Mouse (Mus musculus): ENCODE measurements around the gene Lrrfip1. TPM values are rescaled to one million over a fixed set of nuclear protein-coding genes. Genes with fewer than 3 reads are reported as not detected.

Lrrfip1 gene
- polyA plus RNA-seq, 1 experiment = 16.6 TPM

DNA sequence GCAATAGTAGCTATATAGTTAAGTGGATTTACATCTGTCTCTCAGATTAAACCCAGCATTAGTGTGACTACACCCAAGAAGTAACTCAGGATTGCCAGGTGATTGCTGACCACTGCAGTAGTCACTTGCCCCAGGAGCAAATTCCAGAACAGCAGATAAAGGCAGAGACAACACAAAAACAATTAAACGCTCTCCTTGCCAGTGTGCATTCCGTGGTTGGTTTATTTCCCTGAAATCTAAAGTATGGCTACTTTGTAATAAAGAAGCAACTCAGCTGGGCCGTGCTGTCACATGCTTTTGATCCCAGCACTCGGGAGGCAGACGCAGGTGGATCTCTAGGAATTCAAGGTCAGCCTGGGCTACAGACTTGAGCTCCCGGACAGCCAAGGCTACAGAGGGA, 59.7 kb downstream of the Lrrfip1 start:
- Histone ChIP-seq H3K36me3 (ENCODE audit: control insufficient read depth, insufficient read depth, low read length) (no peaks in the 10 kb centered on the region), H3K4me3 (ENCODE audit: extremely low read depth, insufficient read depth, insufficient read length) (no peak overlapping the region), H3K27me3 (ENCODE audit: control insufficient read depth, insufficient read depth, low read length) (no peaks in the 10 kb centered on the region), H3K4me1 (ENCODE audit: control insufficient read depth, insufficient read depth, insufficient read length) (peaks cover 50% of the 10 kb centered on the region; the same call in 1 of the 2 replicates), H3K27ac (ENCODE audit: insufficient read depth, low read length) (peak overlapping the region; percentile 96)
- WGBS = 65% methylated on average over 6 of the region's 6 CpGs
- no peak for TF ChIP-seq CTCF (IDR thresholded peaks at IDR 0.05; ENCODE audit: extremely low read depth, insufficient read depth, insufficient read length, insufficient replicate concordance)
- no peak for TF ChIP-seq POLR2A (IDR thresholded peaks at IDR 0.05; ENCODE audit: low read depth, low read length)
- DNase-seq (ENCODE audit: low read depth in 1 of 2, low spot score in 2 of 2) = no peak

DNA sequence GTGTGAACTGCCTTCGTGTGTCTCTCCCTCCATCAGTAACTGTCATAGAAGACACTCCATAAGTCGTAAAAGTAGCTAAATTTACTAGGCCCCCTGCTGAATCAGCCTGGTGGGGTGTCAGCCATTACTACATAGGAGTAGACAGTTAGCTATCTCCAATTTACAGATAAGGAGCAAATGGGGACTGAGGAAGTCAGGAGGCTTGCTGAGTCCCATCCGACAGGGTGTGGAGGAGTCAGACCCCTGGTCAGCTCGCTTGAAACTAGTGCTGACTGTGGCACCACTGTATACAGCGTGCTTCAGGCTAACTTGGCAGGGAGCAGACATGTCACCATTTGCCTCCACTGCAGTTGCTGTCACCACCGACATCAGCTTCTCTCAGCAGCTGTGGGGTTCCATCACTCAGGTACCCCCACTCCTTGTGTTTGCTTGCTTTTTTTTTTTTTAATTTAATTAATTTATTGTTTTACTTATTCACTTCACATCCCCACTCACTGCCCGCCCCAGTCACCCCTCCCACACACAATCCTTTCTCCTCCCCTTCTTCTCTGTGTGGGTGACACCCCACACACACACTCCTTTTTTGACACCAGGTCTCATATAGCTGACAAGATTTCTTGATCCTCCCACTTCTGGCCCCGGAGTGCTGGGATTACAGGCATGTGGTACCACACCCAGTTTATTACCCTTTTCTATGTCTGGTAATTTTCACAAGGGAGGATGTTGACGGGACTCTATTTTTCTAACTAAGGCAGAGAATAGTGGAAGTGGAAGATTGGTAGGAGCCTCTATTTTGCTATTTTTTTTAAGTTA, 61.5 kb downstream of the Lrrfip1 start:
- H3K27me3 ChIP-seq (ENCODE audit: control insufficient read depth, insufficient read depth, low read length) = no peaks in the 10 kb centered on the region
- H3K4me1 ChIP-seq (ENCODE audit: control insufficient read depth, insufficient read depth, insufficient read length) = peaks cover 67% of the 10 kb centered on the region; the same call in 1 of the 2 replicates
- peak overlapping the region; percentile 68 for H3K27ac ChIP-seq (ENCODE audit: insufficient read depth, low read length)
- no peaks in the 10 kb centered on the region for H3K36me3 ChIP-seq (ENCODE audit: control insufficient read depth, insufficient read depth, low read length)
- H3K4me3 ChIP-seq (ENCODE audit: extremely low read depth, insufficient read depth, insufficient read length) = no peak overlapping the region
- TF ChIP-seq CTCF (IDR thresholded peaks at IDR 0.05; ENCODE audit: extremely low read depth, insufficient read depth, insufficient read length, insufficient replicate concordance) (no peak), POLR2A (IDR thresholded peaks at IDR 0.05; ENCODE audit: low read depth, low read length) (no peak)
- DNase-seq (ENCODE audit: low read depth in 1 of 2, low spot score in 2 of 2) = no peak
- 52% methylated on average over 9 of the region's 9 CpGs for WGBS

GRCm38 (mm10) chr1:91061105-91061504, 62.6 kb downstream of the Lrrfip1 start:
- Histone ChIP-seq H3K27ac (ENCODE audit: insufficient read depth, low read length) (peak overlapping the region; percentile 43), H3K4me3 (ENCODE audit: extremely low read depth, insufficient read depth, insufficient read length) (no peak overlapping the region), H3K27me3 (ENCODE audit: control insufficient read depth, insufficient read depth, low read length) (no peaks in the 10 kb centered on the region), H3K4me1 (ENCODE audit: control insufficient read depth, insufficient read depth, insufficient read length) (peaks cover 70% of the 10 kb centered on the region; the same call in 1 of the 2 replicates), H3K36me3 (ENCODE audit: control insufficient read depth, insufficient read depth, low read length) (no peaks in the 10 kb centered on the region)
- TF ChIP-seq POLR2A (IDR thresholded peaks at IDR 0.05; ENCODE audit: low read depth, low read length) = no peak
- TF ChIP-seq CTCF (IDR thresholded peaks at IDR 0.05; ENCODE audit: extremely low read depth, insufficient read depth, insufficient read length, insufficient replicate concordance) = no peak
- 81% methylated on average over 4 of the region's 4 CpGs for WGBS
- DNase-seq (ENCODE audit: low read depth in 1 of 2, low spot score in 2 of 2) = no peak

DNA sequence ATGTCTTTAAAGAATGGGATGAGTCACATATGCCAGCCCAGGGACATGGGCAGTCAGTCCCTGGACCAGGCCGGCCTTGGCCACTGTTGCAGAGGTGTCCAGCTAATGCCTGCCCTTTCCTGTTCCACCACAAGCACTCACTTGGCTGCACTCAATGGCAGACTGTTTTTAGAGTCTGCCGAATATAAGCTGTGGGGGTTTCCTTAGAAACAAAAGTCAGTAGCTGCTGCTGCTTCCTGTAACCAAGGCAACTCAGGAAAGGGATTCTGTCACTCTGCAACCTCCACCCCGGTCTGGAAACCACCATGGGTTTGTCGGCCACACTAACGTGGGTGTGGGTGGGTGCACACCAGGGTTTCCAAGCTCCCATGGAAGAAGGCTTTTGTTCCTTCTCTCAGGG, 63.8 kb downstream of the Lrrfip1 start:
- H3K27ac ChIP-seq (ENCODE audit: insufficient read depth, low read length) = peak overlapping the region; percentile 76
- DNase-seq (ENCODE audit: low read depth in 1 of 2, low spot score in 2 of 2) = peak; percentile 49 to 63
- peaks cover 67% of the 10 kb centered on the region; the same call in 1 of the 2 replicates for H3K4me1 ChIP-seq (ENCODE audit: control insufficient read depth, insufficient read depth, insufficient read length)
- TF ChIP-seq CTCF (IDR thresholded peaks at IDR 0.05; ENCODE audit: extremely low read depth, insufficient read depth, insufficient read length, insufficient replicate concordance) (no peak), POLR2A (IDR thresholded peaks at IDR 0.05; ENCODE audit: low read depth, low read length) (no peak)
- 5% methylated on average over 5 of the region's 5 CpGs for WGBS
- H3K4me3 ChIP-seq (ENCODE audit: extremely low read depth, insufficient read depth, insufficient read length) = no peak overlapping the region
- no peaks in the 10 kb centered on the region for H3K36me3 ChIP-seq (ENCODE audit: control insufficient read depth, insufficient read depth, low read length)
- H3K27me3 ChIP-seq (ENCODE audit: control insufficient read depth, insufficient read depth, low read length) = no peaks in the 10 kb centered on the region

- H3K36me3 ChIP-seq (ENCODE audit: control insufficient read depth, insufficient read depth, low read length) = peaks cover 5% of the 10 kb centered on the region; the same call in 1 of the 2 replicates
Measured at GRCm38 (mm10) chr1:91064053-91064452, 65.5 kb downstream of the Lrrfip1 start.

DNA sequence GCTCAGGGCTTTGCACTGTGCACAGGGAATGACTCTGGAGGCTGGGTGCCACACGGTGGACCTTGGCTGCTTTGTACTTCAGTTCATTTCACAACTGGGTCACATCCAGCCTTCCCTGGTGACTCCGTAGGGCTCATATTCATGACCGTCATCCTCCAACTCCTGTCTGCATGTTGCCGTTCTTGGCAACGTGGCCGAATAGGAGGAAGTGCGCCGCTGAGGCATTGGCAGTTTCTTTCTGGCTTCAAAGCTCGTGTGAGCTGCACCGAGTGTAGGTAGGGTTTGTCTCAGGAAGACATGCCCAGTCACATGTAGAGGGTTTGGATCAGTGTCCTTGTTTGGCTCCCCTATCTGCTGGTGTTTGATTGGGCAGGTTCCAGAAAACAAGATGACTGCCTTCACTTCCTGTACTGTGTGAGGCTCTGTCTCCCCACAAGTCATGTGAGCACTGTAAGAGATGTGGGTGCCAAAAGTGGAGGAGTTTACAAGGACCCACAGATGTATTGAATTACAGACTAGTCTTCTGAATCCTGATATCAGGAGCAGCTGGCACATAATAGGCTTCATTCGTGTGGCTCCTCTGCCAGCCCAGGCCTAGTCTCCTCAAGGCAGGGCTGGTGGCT, 66.5 kb downstream of the Lrrfip1 start:
- no peak for TF ChIP-seq POLR2A (IDR thresholded peaks at IDR 0.05; ENCODE audit: low read depth, low read length)
- Histone ChIP-seq H3K27me3 (ENCODE audit: control insufficient read depth, insufficient read depth, low read length) (no peaks in the 10 kb centered on the region), H3K4me1 (ENCODE audit: control insufficient read depth, insufficient read depth, insufficient read length) (peaks cover 54% of the 10 kb centered on the region; the same call in 1 of the 2 replicates), H3K27ac (ENCODE audit: insufficient read depth, low read length) (peak overlapping the region; percentile 76), H3K36me3 (ENCODE audit: control insufficient read depth, insufficient read depth, low read length) (peaks cover 7% of the 10 kb centered on the region; the same call in 1 of the 2 replicates), H3K4me3 (ENCODE audit: extremely low read depth, insufficient read depth, insufficient read length) (no peak overlapping the region; the same call in 1 of the 2 replicates)
- 18% methylated on average over 11 of the region's 11 CpGs for WGBS
- no peak for DNase-seq (ENCODE audit: low read depth in 1 of 2, low spot score in 2 of 2)

More at GRCm38 (mm10) chr1:91064053-91064452, 65.5 kb downstream of the Lrrfip1 start:
- 92% methylated on average over 2 of the region's 2 CpGs for WGBS
- peaks cover 63% of the 10 kb centered on the region; the same call in 1 of the 2 replicates for H3K4me1 ChIP-seq (ENCODE audit: control insufficient read depth, insufficient read depth, insufficient read length)
- no peak overlapping the region for H3K4me3 ChIP-seq (ENCODE audit: extremely low read depth, insufficient read depth, insufficient read length)
- H3K27ac ChIP-seq (ENCODE audit: insufficient read depth, low read length) = peak overlapping the region; percentile 76
- DNase-seq (ENCODE audit: low read depth in 1 of 2, low spot score in 2 of 2) = no peak
- H3K27me3 ChIP-seq (ENCODE audit: control insufficient read depth, insufficient read depth, low read length) = no peaks in the 10 kb centered on the region
- TF ChIP-seq CTCF (IDR thresholded peaks at IDR 0.05; ENCODE audit: extremely low read depth, insufficient read depth, insufficient read length, insufficient replicate concordance) (no peak), POLR2A (IDR thresholded peaks at IDR 0.05; ENCODE audit: low read depth, low read length) (no peak)

Measured in spleen, adult 2 months (tissue).